In genomic region chr16:35470983-35471382, GRCm38 (mm10) we compare ENCODE assay signal across 27 mouse cellular contexts. TPM values are rescaled to one million over a fixed set of nuclear protein-coding genes. Genes with fewer than 3 reads are reported as not detected.
DNase-seq lines count a peak whose midpoint lies in the region; ATAC-seq and TF ChIP-seq lines count a peak whose summit lies in the region.
"Had no signal": no experiment of that assay in that cellular context is flagged by ENCODE, and none has a peak within 500 bp of the region (broad histone marks: within the 10 kb centered on the region; RNA-seq: fewer than 3 reads in every experiment).

No protein-coding gene starts in this region.

- H3K36me3 ChIP-seq in hindbrain, embryonic 10.5 days, result peaks cover 22% of the 10 kb centered on the region
- no peaks in the 10 kb centered on the region for H3K36me3 ChIP-seq in hindbrain, embryonic 16.5 days (ENCODE audit: control insufficient read depth, insufficient read depth, low read length)
- no peaks in the 10 kb centered on the region; the same call in 1 of the 2 replicates for H3K36me3 ChIP-seq in liver, adult 2 months (ENCODE audit: control insufficient read depth, insufficient read depth, low read length)
- H3K36me3 ChIP-seq: G1E; liver, embryonic 13.5 days; midbrain, embryonic 13.5 days; neural tube, embryonic 12.5 days had no signal

- no peak for TF ChIP-seq POLR2A in liver, adult 2 months (IDR thresholded peaks at IDR 0.05; ENCODE audit: extremely low read depth, insufficient read depth, low read length)

- H3K4me2 ChIP-seq in hindbrain, embryonic 16.5 days (ENCODE audit: low read length), result no peak overlapping the region
- H3K4me2 ChIP-seq: heart, embryonic 12.5 days; limb, embryonic 12.5 days; liver, embryonic 13.5 days; midbrain, embryonic 13.5 days; neural tube, embryonic 12.5 days had no signal

- no peak for TF ChIP-seq CTCF in liver, adult 2 months (IDR thresholded peaks at IDR 0.05; ENCODE audit: low read depth, low read length)

- DNase-seq in heart, adult 11 months, result peak; percentile 93
- no peak for DNase-seq in heart, adult 8-10 months (ENCODE audit: low spot score)
- DNase-seq in hindbrain, embryonic 10.5 days (ENCODE audit: low spot score), result no peak
- DNase-seq in liver, adult 2 months (ENCODE audit: extremely low read depth, low read depth, low spot score), result peak; percentile 89
- DNase-seq in liver, result no peak
- peak; percentile 43 to 55 for DNase-seq in kidney, postnatal 36 days
- DNase-seq: B cell, adult 2 months; cerebellum, adult 11 months; cerebellum, adult 9-11 months; forebrain, postnatal 0 days; gastrocnemius, postnatal 14 days; liver, embryonic 13.5 days; lung, adult 2 months; lung, postnatal 14 days; retina, postnatal 1 day; right cerebral cortex, postnatal 25 days; spleen, adult 18-20 months had no signal

- peaks cover 26% of the 10 kb centered on the region for H3K4me1 ChIP-seq in hindbrain, embryonic 10.5 days (replicated peaks)
- peaks cover 2% of the 10 kb centered on the region; the same call in 1 of the 2 replicates for H3K4me1 ChIP-seq in hindbrain, embryonic 16.5 days (ENCODE audit: control insufficient read depth, insufficient read depth, low read depth, low read length)
- H3K4me1 ChIP-seq in liver, adult 2 months (ENCODE audit: control insufficient read depth, insufficient read depth, low read length), result peaks cover 34% of the 10 kb centered on the region
- H3K4me1 ChIP-seq: embryonic facial prominence, embryonic 10.5 days; limb, embryonic 12.5 days; liver, embryonic 13.5 days; midbrain, embryonic 13.5 days; neural tube, embryonic 12.5 days had no signal

- H3K27ac ChIP-seq in hindbrain, embryonic 10.5 days, result 0 out of 2 replicates have a peak overlapping the region, but pooled peaks have one; percentile 12
- no peak overlapping the region for H3K27ac ChIP-seq in hindbrain, embryonic 16.5 days (ENCODE audit: low read depth, low read length)
- H3K27ac ChIP-seq in liver, adult 2 months (replicated peaks; ENCODE audit: insufficient read depth, low read depth, low read length), result peak overlapping the region; percentile 81
- H3K27ac ChIP-seq: embryonic facial prominence, embryonic 10.5 days; limb, embryonic 12.5 days; liver, embryonic 13.5 days; midbrain, embryonic 13.5 days; neural tube, embryonic 12.5 days had no signal

- H3K9ac ChIP-seq in hindbrain, embryonic 16.5 days (ENCODE audit: low read depth, low read length), result no peak overlapping the region
- peak overlapping the region; percentile 61 for H3K9ac ChIP-seq in liver, adult 2 months (ENCODE audit: low read depth, low read length)
- H3K9ac ChIP-seq: forebrain, postnatal 0 days; heart, embryonic 12.5 days; limb, embryonic 12.5 days; liver, embryonic 13.5 days; midbrain, embryonic 13.5 days; neural tube, embryonic 12.5 days had no signal

- H3K27me3 ChIP-seq in hindbrain, embryonic 10.5 days (ENCODE audit: insufficient read depth, poor library complexity, severe bottlenecking), result no peaks in the 10 kb centered on the region
- H3K27me3 ChIP-seq in hindbrain, embryonic 16.5 days (replicated peaks; ENCODE audit: control insufficient read depth, insufficient read depth, low read length), result no peaks in the 10 kb centered on the region
- H3K27me3 ChIP-seq in liver, adult 2 months (ENCODE audit: control insufficient read depth, insufficient read depth, low read length), result no peaks in the 10 kb centered on the region
- H3K27me3 ChIP-seq: heart, embryonic 12.5 days; limb, embryonic 12.5 days; liver, embryonic 13.5 days; midbrain, embryonic 13.5 days; neural tube, embryonic 12.5 days; Patski had no signal

- H3K9me3 ChIP-seq in hindbrain, embryonic 10.5 days, result no peaks in the 10 kb centered on the region
- H3K9me3 ChIP-seq in hindbrain, embryonic 16.5 days (ENCODE audit: control insufficient read depth, low read length), result no peaks in the 10 kb centered on the region
- H3K9me3 ChIP-seq: embryonic facial prominence, embryonic 10.5 days; G1E; heart, embryonic 12.5 days; limb, embryonic 12.5 days; liver, embryonic 13.5 days; midbrain, embryonic 13.5 days; neural tube, embryonic 12.5 days had no signal

- H3K79me2 ChIP-seq in liver, adult 2 months (ENCODE audit: control insufficient read depth, insufficient read depth, low read length), result peaks cover 13% of the 10 kb centered on the region; the same call in 1 of the 2 replicates

- ATAC-seq in hindbrain, embryonic 16.5 days, result no peak
- ATAC-seq: forebrain, postnatal 0 days; intestine, postnatal 0 days; midbrain, embryonic 13.5 days; Patski had no signal

- 84% methylated on average over 8 of the region's 8 CpGs for WGBS in hindbrain, embryonic 10.5 days
- 82% methylated on average over 8 of the region's 8 CpGs for WGBS in hindbrain, embryonic 16.5 days
- WGBS in liver, adult 2 months, result 31% methylated on average over 8 of the region's 8 CpGs

- H3K4me3 ChIP-seq in hindbrain, embryonic 10.5 days, result no peak overlapping the region
- no peak overlapping the region for H3K4me3 ChIP-seq in hindbrain, embryonic 16.5 days (ENCODE audit: low read length)
- no peak overlapping the region for H3K4me3 ChIP-seq in liver, adult 2 months (ENCODE audit: insufficient read depth, low read depth, low read length)
- H3K4me3 ChIP-seq: embryonic facial prominence, embryonic 10.5 days; heart, embryonic 12.5 days; limb, embryonic 12.5 days; liver, embryonic 13.5 days; midbrain, embryonic 13.5 days; neural tube, embryonic 12.5 days had no signal

RNA-seq across cellular contexts. Expression of gene Pdia5, which starts 19.7 kb away (rescaled TPM):
- 1 to 10 TPM; 4.9 to 6.1 (median 5.5) TPM for total RNA-seq in heart, adult 8-10 months (2022)
- polyA plus RNA-seq in hindbrain, embryonic 10.5 days (2016; fragmentation: Nextera tagmentation; extraction: Ambion mirVana), result 23.0 and 28.2 TPM in 2 replicates
- 12.8 and 15.4 TPM in 2 replicates for polyA plus RNA-seq in hindbrain, embryonic 16.5 days (2015; fragmentation: Nextera tagmentation; extraction: Ambion mirVana)
- 38.1 and 41.7 TPM in 2 replicates for total RNA-seq in liver, adult 2 months (2014; rRNA removed)
- 24.2 and 32.2 TPM in 2 replicates for polyA plus RNA-seq in liver, adult 2 months (2012; rRNA removed)
- total RNA-seq: CH12.LX, G1E had no signal
- polyA plus RNA-seq: G1E had no signal

Comparison
In these comparisons a context has a peak if more than half of its experiments do, and no peak if none do; other contexts are left out.
1. DNase-seq: peak in heart, adult 11 months (single experiment), liver, adult 2 months (single experiment) and kidney, postnatal 36 days (2 of 2); none in heart, adult 8-10 months (single experiment), hindbrain, embryonic 10.5 days (single experiment) and liver (single experiment).